Mouse (Mus musculus) embryonic facial prominence, embryonic 11.5 days (tissue): ENCODE measurements around the gene Golga2. TPM values are rescaled to one million over a fixed set of nuclear protein-coding genes. Genes with fewer than 3 reads are reported as not detected.

Experiments used
- ATAC-seq: fragments of 200-750 bp; cut with Nextera tagmentation; replicated peaks from 2 replicates; pipeline ENCODE4 v1.8.0; 2017; ENCODE audit warnings: low read depth; ENCODE audit not compliant: insufficient number of reproducible peaks, low FRiP score, low TSS enrichment
- DNase-seq: peaks from one replicate; pipeline ENCODE4 v3.0.0-alpha.2; 2015; ENCODE audit warnings: low spot score
- H3K27ac ChIP-seq: fragments of 300-500 bp; sonication (generic); replicated peaks from 2 replicates; pipeline ENCODE4 v1.5.1; 2014; ENCODE audit warnings: mild to moderate bottlenecking, low read depth, low read length, control low read depth
- H3K27me3 ChIP-seq: fragments of 300-500 bp; sonication (generic); 2 replicates; pipeline ENCODE4 v1.6.1; 2014; ENCODE audit warnings: mild to moderate bottlenecking, low read length, moderate library complexity, mixed read lengths; ENCODE audit not compliant: control insufficient read depth, insufficient read depth
- H3K36me3 ChIP-seq: fragments of 300-500 bp; sonication (generic); replicated peaks from 2 replicates; pipeline ENCODE4 v1.6.1; 2014; ENCODE audit warnings: low read depth, mild to moderate bottlenecking, low read length, moderate library complexity, mixed read lengths; ENCODE audit not compliant: control insufficient read depth, insufficient read depth
- H3K4me1 ChIP-seq: fragments of 300-500 bp; sonication (generic); 2 replicates; pipeline ENCODE4 v1.6.1; 2014; ENCODE audit warnings: low read length, mixed read lengths; ENCODE audit not compliant: control insufficient read depth, insufficient read depth
- H3K4me2 ChIP-seq: fragments of 300-500 bp; sonication (generic); 2 replicates; pipeline ENCODE4 v1.6.1; 2014; ENCODE audit warnings: low read depth, mild to moderate bottlenecking, control low read depth, low read length, moderate library complexity
- H3K4me3 ChIP-seq: fragments of 300-500 bp; sonication (generic); 2 replicates; pipeline ENCODE4 v1.5.1; 2014; ENCODE audit warnings: low read depth, low read length, control low read depth
- H3K9ac ChIP-seq: fragments of 300-500 bp; sonication (generic); replicated peaks from 2 replicates; pipeline ENCODE4 v1.6.1; 2014; ENCODE audit warnings: mild to moderate bottlenecking, control low read depth, low read length
- H3K9me3 ChIP-seq: fragments of 300-500 bp; sonication (generic); replicated peaks from 2 replicates; pipeline ENCODE4 v1.6.1; 2016; ENCODE audit warnings: mild to moderate bottlenecking, low read length, inconsistent platforms, mixed read lengths; ENCODE audit not compliant: control insufficient read depth
- WGBS: fragments of 180-500 bp; shearing (Covaris S2); extraction: QIAGEN DNeasy Blood & Tissue Kit; methylation state at CpG from one replicate; pipeline ENCODE4 v1.1.7; 2014; 5-methylcytosine and 5-hydroxymethylcytosine counted together
- polyA plus RNA-seq: library from polyadenylated mRNA; unstranded; fragments of >200 nt; fragmentation: Nextera tagmentation; extraction: Ambion mirVana; gene quantifications from 2 replicates; pipeline ENCODE4 v1.2.1, GENCODE M21; 2014

The Golga2 gene
- polyA plus RNA-seq, 1 experiment from 2014 or later, result 14.9 TPM

GRCm38 (mm10) chr2:32260635-32261034 is 26.5 kb upstream of the Golga2 start:
- H3K27ac ChIP-seq, result no peak overlapping the region
- no peak for ATAC-seq
- no peak overlapping the region for H3K4me2 ChIP-seq
- 34% methylated on average over 4 of the region's 4 CpGs for WGBS
- no peaks in the 10 kb centered on the region for H3K27me3 ChIP-seq
- H3K4me1 ChIP-seq, result peaks cover 4% of the 10 kb centered on the region; the same call in 1 of the 2 replicates
- no peak overlapping the region for H3K9ac ChIP-seq
- no peak overlapping the region for H3K4me3 ChIP-seq
- DNase-seq, result peak; percentile 56
- H3K36me3 ChIP-seq, result no peaks in the 10 kb centered on the region; the same call in 1 of the 2 replicates
- no peaks in the 10 kb centered on the region for H3K9me3 ChIP-seq

DNA sequence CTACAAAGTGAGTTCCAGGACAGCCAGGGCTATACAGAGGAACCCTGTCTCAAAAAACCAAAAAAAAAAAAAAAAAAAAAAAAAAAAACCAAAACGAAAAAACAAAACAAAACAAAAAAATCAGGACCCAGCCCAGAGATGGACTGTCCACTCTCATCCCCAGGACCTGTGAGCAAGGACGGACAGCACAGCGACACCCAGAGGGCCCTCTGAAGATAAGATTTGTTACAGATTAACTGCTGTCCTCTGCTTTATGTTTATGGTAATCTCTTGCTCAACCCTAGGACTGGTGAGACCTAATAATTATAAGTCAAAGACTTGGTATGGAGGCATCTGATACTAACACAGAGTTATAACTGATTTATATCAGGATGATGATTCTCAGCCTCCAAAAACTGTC is 11.4 kb upstream of the Golga2 start:
- Histone ChIP-seq H3K36me3 (no peaks in the 10 kb centered on the region; the same call in none of the 2 replicates), H3K4me1 (no peaks in the 10 kb centered on the region), H3K27me3 (no peaks in the 10 kb centered on the region), H3K27ac (no peak overlapping the region), H3K4me2 (no peak overlapping the region), H3K4me3 (no peak overlapping the region), H3K9me3 (no peaks in the 10 kb centered on the region), H3K9ac (no peak overlapping the region)
- 77% methylated on average over 3 of the region's 3 CpGs for WGBS
- DNase-seq (no peak), ATAC-seq (no peak)

DNA sequence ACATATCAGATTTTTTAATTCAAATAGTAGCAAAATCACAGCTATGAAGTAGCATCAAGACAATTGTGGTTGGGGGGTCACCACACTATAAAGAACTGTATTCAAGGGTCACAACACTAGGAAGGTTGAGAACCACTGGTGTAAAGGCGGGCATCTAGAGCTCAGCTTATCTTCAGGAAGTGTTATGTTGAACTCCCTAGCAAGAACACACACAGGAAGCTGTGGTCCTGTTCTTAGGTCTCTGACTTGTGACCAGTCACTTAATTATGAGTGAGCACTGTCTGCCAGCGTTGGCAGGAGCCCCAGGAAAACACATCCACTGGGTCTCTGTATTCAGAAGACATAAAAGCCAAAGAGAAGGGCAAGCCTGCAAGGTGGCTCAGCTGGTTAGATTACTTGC is 4.9 kb upstream of the Golga2 start:
- WGBS, result 93% methylated on average over 2 of the region's 2 CpGs
- no peaks in the 10 kb centered on the region; the same call in none of the 2 replicates for H3K36me3 ChIP-seq
- H3K9ac ChIP-seq, result no peak overlapping the region
- H3K4me1 ChIP-seq, result no peaks in the 10 kb centered on the region; the same call in 1 of the 2 replicates
- no peaks in the 10 kb centered on the region for H3K9me3 ChIP-seq
- DNase-seq, result no peak
- no peak overlapping the region; the same call in 1 of the 2 replicates for H3K27ac ChIP-seq
- H3K4me2 ChIP-seq, result no peak overlapping the region
- no peak overlapping the region for H3K4me3 ChIP-seq
- no peak for ATAC-seq
- H3K27me3 ChIP-seq, result no peaks in the 10 kb centered on the region

- H3K36me3 ChIP-seq, result no peaks in the 10 kb centered on the region; the same call in none of the 2 replicates
Observed at GRCm38 (mm10) chr2:32282727-32283126, 4.5 kb upstream of the Golga2 start.

DNA sequence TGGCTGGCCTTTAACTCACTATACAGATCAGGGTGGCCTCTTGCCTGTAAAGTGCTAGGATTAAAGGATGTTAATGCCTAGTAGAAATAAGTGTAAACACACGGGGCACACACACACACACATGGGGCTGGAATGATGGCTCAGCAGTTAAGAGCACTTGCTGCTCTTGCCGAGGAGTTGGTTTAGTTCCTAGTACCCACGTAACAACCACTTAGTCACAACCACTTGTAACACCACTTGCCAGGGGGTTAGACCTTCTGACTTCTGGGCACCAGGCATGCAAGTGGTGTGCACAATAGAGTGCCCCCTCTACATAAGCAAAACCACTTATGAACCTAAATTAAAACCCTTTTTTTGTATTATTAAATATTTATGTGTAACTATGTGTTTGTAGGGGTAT is 3.2 kb upstream of the Golga2 start:
- Histone ChIP-seq H3K4me1 (no peaks in the 10 kb centered on the region; the same call in 1 of the 2 replicates), H3K4me2 (no peak overlapping the region), H3K27ac (no peak overlapping the region), H3K4me3 (no peak overlapping the region), H3K36me3 (no peaks in the 10 kb centered on the region; the same call in none of the 2 replicates), H3K27me3 (no peaks in the 10 kb centered on the region), H3K9ac (no peak overlapping the region), H3K9me3 (no peaks in the 10 kb centered on the region)
- ATAC-seq, result no peak
- no peak for DNase-seq
- WGBS, result 89% methylated on average over 3 of the region's 3 CpGs

More at GRCm38 (mm10) chr2:32282727-32283126, 4.5 kb upstream of the Golga2 start:
- Histone ChIP-seq H3K4me2 (no peak overlapping the region), H3K27me3 (no peaks in the 10 kb centered on the region), H3K9ac (no peak overlapping the region), H3K4me3 (no peak overlapping the region), H3K27ac (no peak overlapping the region; the same call in 1 of the 2 replicates), H3K9me3 (no peaks in the 10 kb centered on the region), H3K4me1 (no peaks in the 10 kb centered on the region; the same call in 1 of the 2 replicates)
- WGBS, result 73% methylated on average over 1 of the region's 1 CpGs
- DNase-seq (peak; percentile 58), ATAC-seq (no peak)

- 0% methylated on average over 40 of the region's 41 CpGs for WGBS
- ATAC-seq, result peak; percentile 97
- Histone ChIP-seq H3K9ac (peak within 1 kb of the TSS; percentile 89), H3K36me3 (no peaks in the 10 kb centered on the region), H3K4me2 (peak within 1 kb of the TSS; percentile 78), H3K9me3 (no peaks in the 10 kb centered on the region), H3K27ac (0 out of 2 replicates have a peak within 1 kb of the TSS, but pooled peaks have one; percentile 13), H3K4me3 (peak within 1 kb of the TSS; percentile 98), H3K27me3 (no peaks in the 10 kb centered on the region), H3K4me1 (no peaks in the 10 kb centered on the region; the same call in none of the 2 replicates)
- DNase-seq, result peak; percentile 100
Observed at GRCm38 (mm10) chr2:32287923-32288367, 761 bp downstream of the Golga2 start, which contains the start of gene Swi5. Gene Swi5 (minus strand): TSS chr2:32288075.

- H3K27ac ChIP-seq, result no peak overlapping the region
- peak; percentile 58 for DNase-seq
- 2% methylated on average over 28 of the region's 29 CpGs for WGBS
Observed at GRCm38 (mm10) chr2:32288371-32288931, 1.3 kb downstream of the Golga2 start.

GRCm38 (mm10) chr2:32289578-32289977 is 2.4 kb downstream of the Golga2 start:
- no peaks in the 10 kb centered on the region for H3K27me3 ChIP-seq
- H3K4me2 ChIP-seq, result no peak overlapping the region

More at GRCm38 (mm10) chr2:32288371-32288931, 1.3 kb downstream of the Golga2 start:
- ATAC-seq, result peak; percentile 58
- Histone ChIP-seq H3K4me1 (no peaks in the 10 kb centered on the region; the same call in none of the 2 replicates), H3K4me2 (peak overlapping the region; percentile 49), H3K27me3 (no peaks in the 10 kb centered on the region), H3K4me3 (peak overlapping the region; percentile 98), H3K9ac (peak overlapping the region; percentile 81), H3K36me3 (no peaks in the 10 kb centered on the region), H3K9me3 (no peaks in the 10 kb centered on the region)

More at GRCm38 (mm10) chr2:32289578-32289977, 2.4 kb downstream of the Golga2 start:
- H3K9me3 ChIP-seq, result no peaks in the 10 kb centered on the region
- DNase-seq, result peak; percentile 54
- no peak overlapping the region for H3K4me3 ChIP-seq
- H3K27ac ChIP-seq, result no peak overlapping the region
- no peak for ATAC-seq
- H3K36me3 ChIP-seq, result no peaks in the 10 kb centered on the region
- no peak overlapping the region for H3K9ac ChIP-seq
- H3K4me1 ChIP-seq, result no peaks in the 10 kb centered on the region; the same call in none of the 2 replicates
